Mouse (Mus musculus): Measurements from ENCODE around the gene Cers1. TPM values are rescaled to one million over a fixed set of nuclear protein-coding genes. Genes with fewer than 3 reads are reported as not detected.
A peak's percentile ranks its signal among the peaks of the same experiment; 100 is the strongest.

The Cers1 gene
- polyA plus RNA-seq, 1 experiment from 2014 or later, result 20.8 TPM

- Histone ChIP-seq H3K27me3 (replicated peaks; ENCODE audit: control insufficient read depth, insufficient read depth, low read length) (no peaks in the 10 kb centered on the region), H3K4me1 (ENCODE audit: control insufficient read depth, insufficient read depth, low read length) (no peaks in the 10 kb centered on the region), H3K36me3 (ENCODE audit: control insufficient read depth, insufficient read depth, low read length) (peaks cover 77% of the 10 kb centered on the region), H3K9ac (ENCODE audit: low read length) (no peak overlapping the region), H3K4me2 (ENCODE audit: low read length) (no peak overlapping the region), H3K9me3 (replicated peaks; ENCODE audit: control insufficient read depth, low read length) (no peaks in the 10 kb centered on the region), H3K4me3 (ENCODE audit: low read depth, low read length) (no peak overlapping the region), H3K27ac (ENCODE audit: low read depth, low read length) (no peak overlapping the region)
- WGBS, result 94% methylated on average over 14 of the region's 14 CpGs
- no peak for ATAC-seq
- no peak for DNase-seq (ENCODE audit: low spot score)
Measured at GRCm38 (mm10) chr8:70342007-70342406, 26.4 kb downstream of the Cers1 start.

GRCm38 (mm10) chr8:70343076-70343475, 27.5 kb downstream of the Cers1 start:
- ATAC-seq, result no peak
- H3K9ac ChIP-seq (ENCODE audit: low read length), result no peak overlapping the region
- no peaks in the 10 kb centered on the region for H3K27me3 ChIP-seq (replicated peaks; ENCODE audit: control insufficient read depth, insufficient read depth, low read length)
- no peak overlapping the region for H3K27ac ChIP-seq (ENCODE audit: low read depth, low read length)
- peak; percentile 22 for DNase-seq (ENCODE audit: low spot score)
- H3K9me3 ChIP-seq (replicated peaks; ENCODE audit: control insufficient read depth, low read length), result no peaks in the 10 kb centered on the region
- no peak overlapping the region for H3K4me2 ChIP-seq (ENCODE audit: low read length)
- H3K4me1 ChIP-seq (ENCODE audit: control insufficient read depth, insufficient read depth, low read length), result no peaks in the 10 kb centered on the region
- H3K4me3 ChIP-seq (ENCODE audit: low read depth, low read length), result no peak overlapping the region
- H3K36me3 ChIP-seq (ENCODE audit: control insufficient read depth, insufficient read depth, low read length), result peaks cover 67% of the 10 kb centered on the region
- 70% methylated on average over 7 of the region's 7 CpGs for WGBS

DNA sequence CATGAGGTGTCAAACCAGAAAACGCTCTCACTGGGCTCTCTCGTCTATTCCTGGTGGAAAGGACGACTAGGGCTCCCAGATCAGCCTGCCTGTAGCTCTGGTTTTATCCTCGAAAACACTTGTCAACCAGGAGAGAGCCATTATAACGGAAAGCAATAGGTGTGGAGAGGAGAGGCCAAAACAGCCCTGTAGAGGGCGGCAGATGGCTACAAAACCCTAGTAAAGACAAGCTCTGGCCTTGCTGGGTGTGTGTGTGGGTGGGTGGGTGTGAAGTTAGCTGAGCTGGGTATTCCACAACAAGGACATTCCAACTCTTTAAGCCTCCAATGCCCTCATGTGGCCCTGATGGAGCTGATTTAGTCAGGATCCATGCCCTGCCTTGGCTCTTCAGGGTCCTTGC, 28.1 kb downstream of the Cers1 start:
- Histone ChIP-seq H3K4me2 (ENCODE audit: low read length) (no peak overlapping the region), H3K27ac (ENCODE audit: low read depth, low read length) (no peak overlapping the region), H3K4me1 (ENCODE audit: control insufficient read depth, insufficient read depth, low read length) (no peaks in the 10 kb centered on the region), H3K4me3 (ENCODE audit: low read depth, low read length) (no peak overlapping the region), H3K36me3 (ENCODE audit: control insufficient read depth, insufficient read depth, low read length) (peaks cover 65% of the 10 kb centered on the region), H3K9me3 (replicated peaks; ENCODE audit: control insufficient read depth, low read length) (no peaks in the 10 kb centered on the region), H3K27me3 (replicated peaks; ENCODE audit: control insufficient read depth, insufficient read depth, low read length) (no peaks in the 10 kb centered on the region), H3K9ac (ENCODE audit: low read length) (no peak overlapping the region)
- 64% methylated on average over 6 of the region's 6 CpGs for WGBS
- DNase-seq (ENCODE audit: low spot score) (peak; percentile 60), ATAC-seq (peak; percentile 55)

DNA sequence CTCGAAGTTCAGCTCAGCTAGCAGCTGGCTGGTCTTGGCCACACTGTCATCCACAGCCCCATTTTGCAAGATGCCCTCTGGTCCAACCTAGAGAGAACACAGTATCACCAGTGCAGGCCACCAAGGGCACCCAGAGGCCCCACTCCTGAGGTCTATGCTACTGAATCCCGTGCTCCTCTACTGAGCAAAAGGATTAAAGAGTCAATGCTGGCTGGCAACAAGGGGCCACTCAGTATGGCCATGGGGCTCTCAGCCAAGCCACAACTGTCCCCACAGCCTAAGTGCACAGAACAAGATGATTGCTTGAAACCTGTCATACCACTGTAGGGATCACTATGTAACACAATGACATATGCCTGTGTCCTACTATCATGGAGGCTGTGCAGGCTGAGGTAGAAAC, 28.7 kb downstream of the Cers1 start:
- no peak for DNase-seq (ENCODE audit: low spot score)
- Histone ChIP-seq H3K9me3 (replicated peaks; ENCODE audit: control insufficient read depth, low read length) (no peaks in the 10 kb centered on the region), H3K4me2 (ENCODE audit: low read length) (no peak overlapping the region), H3K27me3 (replicated peaks; ENCODE audit: control insufficient read depth, insufficient read depth, low read length) (no peaks in the 10 kb centered on the region), H3K4me1 (ENCODE audit: control insufficient read depth, insufficient read depth, low read length) (no peaks in the 10 kb centered on the region), H3K27ac (ENCODE audit: low read depth, low read length) (no peak overlapping the region), H3K36me3 (ENCODE audit: control insufficient read depth, insufficient read depth, low read length) (peaks cover 65% of the 10 kb centered on the region), H3K4me3 (ENCODE audit: low read depth, low read length) (no peak overlapping the region), H3K9ac (ENCODE audit: low read length) (no peak overlapping the region)
- WGBS, result 86% methylated on average over 2 of the region's 2 CpGs
- ATAC-seq, result no peak

- peaks cover 20% of the 10 kb centered on the region for H3K4me1 ChIP-seq (ENCODE audit: control insufficient read depth, insufficient read depth, low read length)
- H3K9me3 ChIP-seq (replicated peaks; ENCODE audit: control insufficient read depth, low read length), result no peaks in the 10 kb centered on the region
- H3K27me3 ChIP-seq (replicated peaks; ENCODE audit: control insufficient read depth, insufficient read depth, low read length), result no peaks in the 10 kb centered on the region
- H3K4me3 ChIP-seq (ENCODE audit: low read depth, low read length), result no peak overlapping the region
- no peak for ATAC-seq
- no peak overlapping the region for H3K9ac ChIP-seq (ENCODE audit: low read length)
- H3K36me3 ChIP-seq (ENCODE audit: control insufficient read depth, insufficient read depth, low read length), result peaks cover 44% of the 10 kb centered on the region
- 88% methylated on average over 4 of the region's 4 CpGs for whole genome bisulfite sequencing
- no peak overlapping the region for H3K4me2 ChIP-seq (ENCODE audit: low read length)
- DNase-seq (ENCODE audit: low spot score), result no peak
- no peak overlapping the region for H3K27ac ChIP-seq (ENCODE audit: low read depth, low read length)
Measured at GRCm38 (mm10) chr8:70347443-70347842, 31.9 kb downstream of the Cers1 start.

DNA sequence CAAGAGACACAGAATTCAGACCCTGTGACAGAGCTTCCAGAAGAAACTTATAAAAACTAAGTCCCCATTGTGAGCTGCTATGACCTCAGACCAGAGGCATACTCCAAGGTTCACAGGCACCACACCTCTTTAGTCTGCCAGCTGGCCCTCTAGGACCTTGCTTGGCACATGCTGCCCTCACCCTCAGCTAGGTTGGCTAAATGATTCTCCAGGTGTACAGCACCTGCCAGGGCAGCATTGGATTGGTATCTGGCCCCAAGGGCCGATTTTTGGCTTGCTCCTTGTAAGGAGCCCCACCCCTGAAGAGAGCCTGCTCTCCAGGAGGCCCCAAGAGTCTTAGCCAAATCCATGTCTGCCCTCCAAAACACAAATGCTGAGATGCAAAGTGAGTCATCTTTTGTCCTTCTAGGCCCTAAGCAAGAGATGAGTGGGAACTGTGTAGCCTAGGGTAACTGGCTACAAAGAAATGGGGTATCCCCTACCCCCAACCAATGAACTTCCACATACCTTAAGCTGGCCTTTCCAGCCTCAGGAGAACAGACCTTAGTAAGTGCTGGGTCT, 32.4 kb downstream of the Cers1 start:
- no peaks in the 10 kb centered on the region for H3K9me3 ChIP-seq (replicated peaks; ENCODE audit: control insufficient read depth, low read length)

DNA sequence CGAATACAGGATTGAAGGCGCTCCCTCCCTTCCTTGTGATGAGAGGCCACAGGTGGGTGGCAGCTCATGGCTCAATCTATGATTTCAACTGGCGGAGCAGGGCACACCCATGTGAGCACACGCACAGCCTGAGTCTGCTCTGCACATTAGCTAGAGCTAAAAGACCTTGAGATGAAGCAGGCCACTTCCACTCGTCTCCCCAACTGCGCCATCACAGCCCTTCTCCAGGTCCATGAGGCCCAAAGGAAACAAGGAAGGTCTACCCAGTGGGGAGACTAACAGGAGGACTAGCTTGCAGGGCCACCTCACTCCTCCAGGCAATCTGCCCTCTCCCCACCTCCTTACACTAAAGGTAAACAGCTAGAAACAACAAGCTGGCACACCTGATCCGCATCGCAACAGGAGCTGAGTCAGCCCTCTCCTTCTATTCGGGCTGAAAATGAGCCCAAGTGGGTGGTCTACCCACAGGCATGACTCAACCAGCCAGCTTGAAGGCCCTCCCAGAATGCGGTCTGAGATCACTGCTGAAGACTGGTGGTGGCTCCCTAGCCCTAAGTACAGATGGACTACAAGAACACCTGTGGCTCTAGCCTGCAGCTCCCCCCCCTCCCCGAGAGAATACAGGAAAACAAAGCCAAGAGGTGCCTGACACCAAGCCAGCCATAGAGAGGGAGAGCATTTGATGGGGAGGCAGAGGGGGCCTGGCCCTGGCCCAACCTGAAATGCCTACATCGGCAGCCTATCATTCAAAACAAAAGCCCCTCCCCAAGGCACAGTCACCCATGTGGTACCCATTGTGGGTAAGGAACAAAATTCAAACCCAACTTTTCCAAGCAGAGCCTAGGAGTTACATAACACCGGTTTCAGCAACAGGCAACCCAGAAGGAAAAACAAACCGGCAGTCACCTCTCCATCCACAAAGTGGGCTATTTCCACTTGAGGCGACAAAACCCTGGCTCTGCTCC, 35.7 kb downstream of the Cers1 start:
- no peak for DNase-seq (ENCODE audit: low spot score)
- Histone ChIP-seq H3K27ac (ENCODE audit: low read depth, low read length) (no peak overlapping the region), H3K4me1 (ENCODE audit: control insufficient read depth, insufficient read depth, low read length) (peaks cover 25% of the 10 kb centered on the region), H3K9me3 (replicated peaks; ENCODE audit: control insufficient read depth, low read length) (no peaks in the 10 kb centered on the region), H3K4me3 (ENCODE audit: low read depth, low read length) (peak overlapping the region; percentile 100), H3K9ac (ENCODE audit: low read length) (peak overlapping the region; percentile 97), H3K4me2 (ENCODE audit: low read length) (peak overlapping the region; percentile 99), H3K36me3 (ENCODE audit: control insufficient read depth, insufficient read depth, low read length) (peaks cover 25% of the 10 kb centered on the region), H3K27me3 (replicated peaks; ENCODE audit: control insufficient read depth, insufficient read depth, low read length) (no peaks in the 10 kb centered on the region)
- WGBS, result 56% methylated on average over 15 of the region's 15 CpGs
- no peak for ATAC-seq

More for the DNA sequence above, 32.4 kb downstream of the Cers1 start:
- ATAC-seq, result no peak
- Histone ChIP-seq H3K4me1 (ENCODE audit: control insufficient read depth, insufficient read depth, low read length) (peaks cover 20% of the 10 kb centered on the region), H3K27ac (ENCODE audit: low read depth, low read length) (no peak overlapping the region), H3K4me3 (ENCODE audit: low read depth, low read length) (no peak overlapping the region), H3K27me3 (replicated peaks; ENCODE audit: control insufficient read depth, insufficient read depth, low read length) (no peaks in the 10 kb centered on the region), H3K9ac (ENCODE audit: low read length) (no peak overlapping the region), H3K36me3 (ENCODE audit: control insufficient read depth, insufficient read depth, low read length) (peaks cover 40% of the 10 kb centered on the region), H3K4me2 (ENCODE audit: low read length) (no peak overlapping the region)
- 69% methylated on average over 1 of the region's 1 CpGs for WGBS
- no peak for DNase-seq (ENCODE audit: low spot score)

- H3K9ac ChIP-seq (ENCODE audit: low read length), result peak overlapping the region; percentile 97
- H3K9me3 ChIP-seq (replicated peaks; ENCODE audit: control insufficient read depth, low read length), result no peaks in the 10 kb centered on the region
- no peak overlapping the region for H3K27ac ChIP-seq (ENCODE audit: low read depth, low read length)
- DNase-seq (ENCODE audit: low spot score) (no peak), ATAC-seq (no peak)
- H3K4me3 ChIP-seq (ENCODE audit: low read depth, low read length), result peak overlapping the region; percentile 100
- peaks cover 21% of the 10 kb centered on the region for H3K36me3 ChIP-seq (ENCODE audit: control insufficient read depth, insufficient read depth, low read length)
- peak overlapping the region; percentile 99 for H3K4me2 ChIP-seq (ENCODE audit: low read length)
- 24% methylated on average over 3 of the region's 3 CpGs for WGBS
- peaks cover 25% of the 10 kb centered on the region for H3K4me1 ChIP-seq (ENCODE audit: control insufficient read depth, insufficient read depth, low read length)
- no peaks in the 10 kb centered on the region for H3K27me3 ChIP-seq (replicated peaks; ENCODE audit: control insufficient read depth, insufficient read depth, low read length)
Measured at GRCm38 (mm10) chr8:70352000-70352384, 36.4 kb downstream of the Cers1 start.

- Histone ChIP-seq H3K9ac (ENCODE audit: low read length) (peak overlapping the region; percentile 97), H3K36me3 (ENCODE audit: control insufficient read depth, insufficient read depth, low read length) (peaks cover 21% of the 10 kb centered on the region), H3K27me3 (replicated peaks; ENCODE audit: control insufficient read depth, insufficient read depth, low read length) (no peaks in the 10 kb centered on the region), H3K9me3 (replicated peaks; ENCODE audit: control insufficient read depth, low read length) (no peaks in the 10 kb centered on the region), H3K27ac (ENCODE audit: low read depth, low read length) (peak overlapping the region; percentile 82), H3K4me2 (ENCODE audit: low read length) (peak overlapping the region; percentile 99), H3K4me1 (ENCODE audit: control insufficient read depth, insufficient read depth, low read length) (peaks cover 25% of the 10 kb centered on the region), H3K4me3 (ENCODE audit: low read depth, low read length) (peak overlapping the region; percentile 100)
- ATAC-seq (peak; percentile 60), DNase-seq (ENCODE audit: low spot score) (no peak)
- WGBS, result 0% methylated on average over 61 of the region's 64 CpGs
Measured at GRCm38 (mm10) chr8:70352657-70353151, 37.1 kb downstream of the Cers1 start.
